Mouse (Mus musculus): ENCODE measurements around the gene Ankrd55.

The Ankrd55 gene

DNA sequence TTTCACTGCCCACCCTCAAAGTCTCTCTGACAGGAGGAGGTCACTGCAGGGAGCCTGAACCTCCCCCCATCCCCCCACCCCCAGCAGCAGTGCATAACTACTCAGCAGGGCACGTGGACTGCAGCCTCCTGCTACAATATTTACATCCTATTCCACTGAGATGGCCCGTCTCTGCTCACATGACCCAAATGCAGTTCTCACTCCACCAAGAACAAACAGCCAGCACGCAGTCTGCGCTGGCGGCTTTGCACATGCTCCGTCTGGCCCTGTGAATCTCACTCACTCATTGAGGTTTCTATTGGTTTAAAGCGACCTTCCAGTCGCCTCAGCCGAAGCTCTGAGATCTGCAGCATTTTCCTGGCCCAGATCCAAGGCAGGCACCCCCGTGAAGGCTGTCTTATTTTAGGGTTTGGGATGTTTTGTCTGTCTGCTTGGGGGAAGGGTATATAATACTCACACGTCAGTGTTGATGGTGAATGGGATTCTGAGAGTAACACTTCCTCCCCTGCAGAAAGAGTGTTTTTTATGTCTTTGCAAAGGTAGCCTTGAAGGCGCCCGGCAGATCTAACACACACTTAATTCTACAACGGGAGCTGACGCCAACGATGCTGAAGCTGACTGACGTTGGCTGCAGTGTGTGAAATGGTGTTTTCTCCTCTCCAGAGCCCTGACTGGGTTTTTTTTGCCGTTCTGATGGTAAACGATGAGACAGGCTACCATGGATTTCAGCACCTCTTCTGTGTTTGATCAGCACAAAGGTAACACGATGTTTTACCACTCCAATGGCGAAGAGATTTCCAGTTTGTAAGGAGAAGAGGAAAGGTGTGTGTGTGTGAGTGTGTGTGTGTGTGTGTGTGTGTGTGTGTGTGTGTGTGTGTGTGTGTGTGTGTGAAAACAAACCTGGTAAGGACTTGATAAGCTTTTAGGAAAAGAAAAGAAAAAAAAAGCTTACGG, at the start of gene Ankrd55:
Gene Ankrd55 (plus strand): TSS at position 227 of the 954 bp plus-strand sequence.
- no peak for DNase-seq (ENCODE audit: low spot score)

DNA sequence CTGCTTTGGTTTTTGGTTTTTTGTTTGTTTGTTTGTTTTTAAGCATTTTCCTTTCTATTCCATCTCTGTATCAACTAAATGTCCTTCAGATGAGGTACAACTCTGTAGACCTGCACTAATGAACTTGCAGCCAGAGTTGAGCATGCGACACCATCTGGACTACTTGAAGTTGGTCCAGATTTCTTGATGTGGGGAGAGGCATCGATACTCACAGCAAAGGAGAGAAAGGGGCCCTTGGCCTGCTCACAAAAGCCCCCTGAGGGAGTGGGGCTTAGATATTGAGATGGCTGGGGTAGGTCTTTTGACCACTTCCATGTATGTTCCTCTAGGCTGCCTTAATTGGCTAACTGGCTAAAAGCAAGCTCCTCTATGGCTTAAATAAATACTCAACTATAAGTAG, 49.0 kb upstream of the Ankrd55 start:
- DNase-seq (ENCODE audit: low spot score) = no peak

DNA sequence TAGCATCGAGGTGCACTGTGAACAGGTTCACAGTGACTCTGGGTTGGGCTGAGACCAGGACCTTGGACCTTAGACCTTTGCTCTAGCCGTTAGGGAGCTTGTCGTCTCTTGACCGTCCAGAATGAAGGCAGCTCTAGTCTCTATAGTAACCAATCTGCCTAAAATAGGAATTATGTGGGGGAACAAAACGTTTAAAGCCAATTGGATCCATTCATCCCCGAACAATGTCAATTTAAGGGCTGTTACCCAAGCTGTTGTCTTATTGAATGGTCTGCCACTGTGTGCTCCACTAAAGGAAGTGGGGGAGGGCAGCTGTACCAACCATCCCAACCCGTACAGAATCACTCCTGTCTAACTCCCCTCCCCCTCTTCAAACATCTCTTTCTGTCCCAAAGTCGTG, 46.8 kb upstream of the Ankrd55 start:
- no peak for DNase-seq (ENCODE audit: low spot score)

DNA sequence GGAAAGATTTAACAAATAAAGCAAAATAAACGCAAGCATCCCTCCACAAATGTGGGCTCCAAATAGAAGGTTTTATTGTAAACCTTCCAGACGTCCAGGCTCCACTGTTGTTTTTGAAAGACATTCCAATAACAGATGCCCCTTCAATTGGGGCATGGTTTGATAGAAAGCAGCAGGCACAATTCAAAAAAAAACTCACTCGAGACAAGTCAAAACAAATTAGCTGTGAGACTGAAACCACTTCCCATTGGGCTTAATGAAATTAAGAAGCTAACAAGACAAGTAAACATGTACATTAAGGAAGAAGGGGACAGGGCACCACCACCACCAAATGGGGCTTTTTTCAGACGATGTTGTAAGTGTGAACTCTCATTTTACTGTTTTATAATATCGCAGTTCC, 43.1 kb upstream of the Ankrd55 start:
- no peak for DNase-seq (ENCODE audit: low spot score)

DNA sequence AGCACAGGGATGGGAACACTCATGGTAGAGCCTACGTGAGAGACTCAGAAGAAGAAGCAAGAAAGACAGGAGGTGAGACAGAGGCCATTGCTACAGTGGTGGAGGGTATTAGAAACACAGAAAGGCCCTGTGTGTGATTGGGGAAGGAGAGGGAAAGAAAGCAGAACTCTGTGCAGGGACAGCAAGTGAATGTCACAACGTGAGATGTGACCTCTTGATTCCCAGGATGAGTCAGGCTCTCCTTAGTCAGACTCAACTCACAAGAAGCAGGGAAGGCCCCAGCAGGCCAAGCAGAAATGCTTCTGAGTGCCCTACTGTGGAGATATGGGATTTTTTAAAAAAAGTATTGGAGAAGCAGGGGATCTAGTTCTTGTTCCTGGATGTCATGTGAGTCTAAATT, 36.8 kb upstream of the Ankrd55 start:
- DNase-seq (ENCODE audit: low spot score) = no peak

DNA sequence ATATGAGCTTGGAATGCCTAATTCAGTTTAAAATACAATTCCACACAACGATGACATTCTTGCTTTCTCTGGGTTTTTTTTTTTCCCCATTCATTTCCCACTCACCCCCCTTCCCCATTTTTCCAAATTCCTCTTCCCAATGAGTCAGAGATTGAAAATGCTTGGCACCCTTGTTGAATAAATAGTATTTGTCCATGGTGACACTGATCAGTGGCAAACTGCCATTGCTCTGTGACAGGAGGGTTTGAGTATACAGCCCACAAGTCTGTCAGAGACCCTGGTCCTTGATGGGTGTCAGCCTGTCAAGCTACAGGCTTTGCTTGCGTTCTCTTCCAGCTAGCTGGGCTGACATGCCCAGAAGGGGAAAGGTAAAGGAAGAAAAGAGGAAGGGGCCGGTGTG, 36.2 kb upstream of the Ankrd55 start:
- no peak for DNase-seq (ENCODE audit: low spot score)

DNA sequence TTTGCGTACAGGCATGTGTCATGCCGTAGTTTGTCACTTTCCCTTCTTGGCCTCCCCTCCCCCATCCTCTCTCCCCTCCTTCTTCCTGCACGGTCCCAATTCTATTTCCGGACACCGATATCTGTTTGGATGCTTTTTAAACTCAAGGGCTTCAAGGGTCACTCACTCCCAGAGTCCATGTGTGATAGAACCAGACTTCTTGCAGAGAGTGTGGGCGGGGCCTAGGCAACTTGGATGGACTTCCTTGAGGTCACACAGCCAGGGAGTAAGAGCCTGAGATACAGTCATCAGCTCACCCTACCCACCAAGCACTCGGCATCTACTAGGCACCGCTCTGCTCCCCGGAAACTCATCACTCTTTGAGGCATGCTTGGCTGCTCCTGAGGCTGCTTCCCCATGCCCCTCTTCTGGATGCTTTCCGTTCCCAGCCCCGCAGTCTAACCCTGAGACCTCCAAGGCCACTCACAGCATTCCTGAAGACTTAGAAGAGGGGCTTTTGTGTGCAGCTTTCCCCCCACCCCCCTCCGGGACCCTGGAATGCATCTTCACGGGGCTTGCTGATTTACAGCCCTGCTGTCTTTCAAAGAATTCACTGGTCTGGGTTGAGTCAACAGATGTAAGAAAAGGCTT, 35.1 kb upstream of the Ankrd55 start:
- DNase-seq (ENCODE audit: low spot score) = no peak

DNA sequence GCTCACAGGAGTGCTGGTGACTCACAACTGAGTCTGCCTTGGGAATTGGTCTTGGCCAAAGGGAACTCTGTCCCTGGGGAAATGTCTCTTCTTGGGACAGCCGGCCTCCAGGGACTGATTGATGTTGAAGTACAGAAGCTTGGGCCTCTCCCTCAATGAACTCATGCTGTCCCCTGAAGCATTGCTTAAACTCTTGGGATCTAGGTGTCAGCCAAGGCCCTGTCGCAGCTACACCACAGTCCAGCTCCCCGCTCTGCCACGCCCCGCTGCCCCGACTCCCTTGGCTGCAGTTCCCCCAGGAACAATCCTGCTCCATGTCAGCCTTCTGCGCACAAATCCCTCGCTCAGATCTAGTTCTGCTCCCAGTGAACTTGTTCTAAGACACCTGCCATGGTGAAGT, 34.1 kb upstream of the Ankrd55 start:
- no peak for DNase-seq (ENCODE audit: low spot score)

DNA sequence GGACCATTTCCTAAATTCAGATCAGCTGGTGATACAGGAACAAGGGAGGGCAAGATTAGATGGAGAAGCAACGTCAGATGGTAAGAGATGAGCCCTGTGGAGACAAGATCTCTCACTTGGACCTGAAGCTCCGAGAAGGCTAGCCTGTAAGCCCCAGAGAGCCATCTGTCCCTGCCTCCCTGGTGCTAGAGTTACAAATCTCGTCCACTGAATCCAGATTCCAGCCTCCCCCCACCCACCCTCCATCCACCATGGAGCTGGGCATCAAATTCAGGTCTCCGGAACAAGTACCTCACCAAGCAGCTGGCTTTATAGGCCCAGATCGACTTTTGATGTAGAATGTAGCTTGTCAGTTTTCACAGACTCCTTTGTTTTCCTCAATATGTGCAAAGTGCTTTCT, 32.4 kb upstream of the Ankrd55 start:
- DNase-seq (ENCODE audit: low spot score) = no peak

DNA sequence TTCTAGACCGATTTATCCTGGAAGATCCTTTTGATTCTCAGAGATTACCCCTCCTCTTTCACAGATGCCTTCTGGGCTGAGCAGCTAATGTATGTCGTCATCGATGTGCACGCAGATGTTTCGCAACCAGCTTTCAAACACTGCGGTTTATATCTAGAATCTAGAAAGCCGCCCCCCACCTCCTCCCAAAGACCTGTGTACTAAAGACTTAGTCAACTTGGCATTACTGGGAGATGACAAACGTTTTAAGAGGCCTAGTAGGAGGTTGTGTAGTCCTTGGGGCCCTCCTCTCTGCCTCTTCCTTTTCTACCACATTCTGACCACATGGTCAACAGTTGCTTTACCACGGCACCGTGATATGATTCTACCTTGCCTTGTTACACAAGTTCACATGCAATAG, 29.8 kb upstream of the Ankrd55 start:
- no peak for DNase-seq (ENCODE audit: low spot score)

DNA sequence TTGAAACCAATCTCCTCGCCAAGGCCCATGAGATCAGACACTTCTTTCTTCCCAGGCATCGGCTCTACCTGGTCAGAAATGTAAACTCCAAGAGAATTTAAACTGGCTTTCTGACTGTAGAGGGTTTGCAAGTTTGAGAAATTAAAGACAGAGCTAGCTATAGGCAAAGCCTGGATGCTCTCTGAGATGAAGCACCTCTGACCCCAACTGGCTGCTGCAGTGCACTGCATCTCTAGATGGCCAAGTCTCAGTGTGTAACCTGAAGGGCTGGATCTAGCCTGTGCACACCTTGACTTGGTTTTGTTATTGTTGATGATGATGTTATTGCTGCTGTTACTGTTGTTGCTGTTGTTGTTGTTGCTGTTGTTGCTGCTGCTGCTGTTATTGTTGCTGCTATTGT, 28.9 kb upstream of the Ankrd55 start:
- DNase-seq (ENCODE audit: low spot score) = peak; percentile 31

DNA sequence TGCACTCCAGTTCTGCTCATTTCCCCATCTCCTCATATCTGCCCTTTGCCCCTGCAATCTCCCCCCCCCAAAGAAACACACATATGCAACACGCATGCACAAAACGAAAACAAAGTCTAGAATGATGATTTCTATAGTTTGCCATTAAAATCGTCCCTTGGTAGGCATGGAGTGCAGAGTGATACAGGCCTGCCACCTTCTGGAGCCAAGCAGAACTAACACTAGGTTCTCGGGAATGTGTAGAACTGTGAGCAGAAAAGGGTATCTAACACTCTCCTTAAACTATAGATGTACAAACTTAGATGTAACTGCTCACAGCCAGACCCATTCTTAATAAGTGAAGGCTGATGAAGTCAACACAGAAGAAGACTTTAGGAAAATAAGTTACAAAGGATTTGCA, 23.6 kb upstream of the Ankrd55 start:
- DNase-seq (ENCODE audit: low spot score) = no peak

DNA sequence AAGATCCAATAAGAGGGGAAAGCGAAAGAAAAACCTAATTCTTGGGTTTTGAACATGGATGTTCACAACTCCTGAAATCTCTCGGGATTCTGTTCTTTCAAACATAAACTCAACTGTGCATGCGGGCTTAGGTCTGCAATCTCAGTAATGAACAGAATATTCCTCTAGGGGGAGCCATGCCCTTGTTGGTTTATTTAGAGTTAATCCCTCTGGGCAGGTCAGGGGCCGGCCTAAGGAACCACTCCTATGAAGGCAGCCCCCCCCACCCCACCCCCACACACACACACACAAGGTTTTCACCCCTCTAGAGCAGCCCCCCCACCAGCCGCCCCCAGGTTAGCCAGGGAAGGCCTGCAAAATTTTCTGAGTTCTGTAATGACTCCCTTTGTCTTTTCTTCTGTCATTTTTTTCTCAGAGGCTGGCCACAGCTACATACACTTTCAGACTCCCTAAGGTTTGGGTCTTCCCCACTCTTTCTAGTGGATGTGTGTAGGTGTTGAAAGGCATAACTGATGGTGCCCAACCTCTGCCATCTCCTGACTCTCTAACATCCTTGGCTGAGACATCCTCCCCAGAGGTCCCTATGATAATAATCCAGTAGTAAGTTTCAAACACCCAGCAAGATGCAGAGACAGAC, 16.2 kb upstream of the Ankrd55 start:
- DNase-seq (ENCODE audit: low spot score) = no peak

DNA sequence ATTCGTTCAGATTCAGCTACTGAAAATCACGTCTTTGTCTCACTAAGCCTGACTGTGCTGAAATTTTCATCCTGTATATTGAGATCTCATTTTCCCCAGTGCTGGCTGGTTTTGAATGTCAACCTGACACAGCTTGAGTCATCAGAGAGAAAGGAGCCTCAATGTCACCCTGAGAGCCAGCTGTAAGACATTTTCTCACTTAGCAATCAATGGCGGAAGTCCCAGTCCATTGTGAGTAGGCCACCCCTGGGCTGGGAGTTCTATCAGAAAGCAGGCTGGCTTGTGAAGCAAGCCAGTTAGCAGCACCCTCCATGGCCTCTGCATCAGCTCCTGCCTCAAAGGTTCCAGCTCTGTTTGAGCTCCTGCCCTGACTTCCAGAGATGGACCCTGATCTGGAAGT, 13.6 kb upstream of the Ankrd55 start:
- DNase-seq (ENCODE audit: low spot score) = no peak

DNA sequence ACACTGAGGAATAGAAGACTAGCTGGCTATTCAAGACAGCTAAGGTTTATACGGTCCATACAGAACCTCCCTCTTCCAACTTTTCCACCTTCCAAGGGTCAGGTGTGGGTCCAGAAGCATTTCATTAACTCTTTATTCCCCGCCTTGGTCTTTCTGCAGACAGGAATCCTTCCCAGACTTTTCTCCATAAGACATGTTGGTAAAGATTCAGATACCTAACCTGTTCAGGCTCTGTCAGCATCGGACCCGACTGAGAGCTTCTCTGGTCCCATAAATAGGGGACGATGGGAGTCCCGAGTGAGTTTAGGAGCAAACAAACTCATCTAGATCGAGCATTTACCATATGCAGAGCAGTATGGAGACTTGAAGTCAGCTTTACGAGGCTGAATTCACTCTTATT, 12.3 kb upstream of the Ankrd55 start:
- DNase-seq (ENCODE audit: low spot score) = no peak

DNA sequence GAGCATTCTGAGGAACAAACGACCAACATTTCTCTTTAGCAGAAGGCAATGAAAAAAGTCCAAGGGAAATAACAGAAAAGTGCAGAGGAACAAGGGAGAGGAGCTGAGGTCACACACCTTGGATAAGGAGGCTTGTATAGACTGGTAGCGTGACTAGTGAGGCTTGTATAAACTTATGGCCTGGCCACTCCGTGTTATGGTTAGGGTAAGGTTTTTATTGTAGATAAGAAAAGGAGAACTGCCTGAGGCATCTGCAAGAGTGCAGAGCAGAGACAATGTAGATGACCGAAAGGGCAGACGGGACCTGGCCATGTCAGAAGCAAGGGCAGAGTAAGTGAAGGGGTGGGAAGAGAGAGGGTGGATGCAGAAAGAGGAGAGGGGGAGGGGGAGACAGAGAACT, 10.7 kb upstream of the Ankrd55 start:
- no peak for DNase-seq (ENCODE audit: low spot score)

DNA sequence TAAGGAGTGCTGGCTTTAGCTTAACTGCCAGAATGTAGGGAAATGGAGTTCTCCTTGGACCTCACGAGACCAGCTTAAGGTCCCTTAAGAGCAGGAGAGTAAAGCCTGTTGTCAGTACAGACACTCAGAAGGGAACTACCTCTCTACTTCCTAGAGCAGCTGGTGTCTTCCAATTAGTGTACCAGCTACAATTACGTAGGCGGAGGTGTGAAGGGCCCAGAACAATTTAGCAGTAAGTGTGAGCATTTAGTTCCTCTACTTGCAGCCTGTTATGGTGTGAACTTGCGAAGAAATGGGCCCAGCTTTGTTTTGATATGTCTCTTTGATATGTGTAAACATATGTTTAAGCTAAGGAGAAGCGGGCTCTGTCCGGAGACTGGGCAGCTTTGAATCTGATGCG, 10.0 kb upstream of the Ankrd55 start:
- DNase-seq (ENCODE audit: low spot score) = no peak

DNA sequence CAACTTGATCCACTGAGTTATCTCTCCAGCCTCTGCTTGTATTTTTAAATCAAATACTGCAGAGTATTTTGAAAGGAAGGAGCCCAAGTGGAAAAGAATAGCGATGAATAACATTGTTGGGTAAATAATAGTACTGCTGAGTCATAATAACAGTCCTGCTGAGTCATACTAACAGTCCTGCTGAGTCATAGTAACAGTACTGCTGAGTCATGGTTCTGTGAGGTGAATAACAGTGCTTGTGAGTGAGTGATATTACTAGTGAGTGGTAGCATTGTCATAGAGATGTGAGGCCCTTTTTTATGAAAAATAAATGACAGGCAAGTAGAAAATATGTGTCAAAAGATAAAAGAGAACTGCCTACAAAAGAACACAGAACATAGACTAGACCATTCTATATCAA, 1.1 kb upstream of the Ankrd55 start:
- no peak for DNase-seq (ENCODE audit: low spot score)

DNA sequence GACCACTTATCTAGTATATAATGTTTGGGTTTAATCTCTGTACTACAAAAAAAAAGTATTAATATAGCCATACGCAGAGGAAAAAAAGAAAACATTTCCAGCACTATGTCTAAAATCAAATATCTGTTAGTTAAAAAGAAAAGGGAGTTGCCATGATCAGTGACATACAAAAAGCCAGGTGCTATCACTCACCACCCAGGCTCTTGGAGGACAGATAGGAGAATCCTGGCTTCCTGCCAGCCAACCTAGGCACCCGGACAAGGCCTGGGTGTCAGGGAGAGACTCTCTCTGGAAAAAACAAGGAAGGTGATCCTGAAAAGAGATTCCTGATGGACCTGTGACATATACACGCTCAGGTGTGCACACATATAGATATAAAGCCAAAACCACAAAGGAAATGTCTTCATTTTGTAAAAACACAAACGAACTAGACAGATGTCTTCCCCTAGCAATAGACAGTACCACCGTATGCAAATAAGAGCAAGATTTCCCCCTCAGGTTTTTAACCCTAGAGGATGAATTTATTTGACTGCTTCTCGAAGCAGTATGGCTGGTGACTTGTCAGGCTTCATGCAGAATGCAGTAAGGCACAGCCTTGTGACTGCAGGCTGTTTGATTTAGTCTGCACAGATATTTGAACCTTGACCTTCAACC, 553 bp upstream of the Ankrd55 start:
- DNase-seq (ENCODE audit: low spot score) = no peak

DNA sequence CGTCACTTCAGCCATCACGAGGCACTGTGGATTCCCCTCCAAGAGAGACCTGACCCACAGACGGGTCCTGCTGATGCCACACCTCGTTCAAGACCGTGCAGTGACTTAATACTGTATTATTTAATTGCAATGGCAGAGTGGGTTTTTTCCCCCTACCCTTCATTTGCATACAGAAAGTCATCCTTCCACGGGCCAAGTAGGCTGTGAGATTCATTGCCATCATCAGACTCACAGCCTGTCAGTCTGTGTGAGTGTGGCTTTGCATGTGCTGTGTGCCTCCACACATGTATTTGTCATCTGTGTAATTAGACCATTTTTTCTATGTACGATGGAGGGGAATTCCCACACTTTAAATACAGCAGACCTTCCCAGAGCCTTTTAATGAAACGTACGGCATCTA, 1.1 kb downstream of the Ankrd55 start:
- DNase-seq (ENCODE audit: low spot score) = no peak

DNA sequence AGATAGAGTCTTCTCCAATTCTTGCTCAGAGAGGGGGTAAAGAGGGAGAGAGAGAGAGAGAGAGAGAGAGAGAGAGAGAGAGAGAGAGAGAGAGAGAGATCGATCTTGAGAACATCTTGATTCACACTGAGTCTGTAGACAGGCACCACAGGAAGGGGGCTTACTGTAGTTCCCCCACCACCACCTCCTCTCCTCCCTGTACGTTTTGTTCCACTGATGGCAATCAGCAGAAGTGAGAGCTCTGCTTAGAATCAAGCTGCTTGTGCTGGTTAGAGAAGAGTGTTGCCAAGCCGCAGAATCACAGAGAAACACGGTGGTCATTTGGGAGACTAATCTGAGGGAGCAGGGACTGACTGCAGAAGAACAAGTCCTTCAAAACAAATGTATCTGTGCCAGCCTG, 1.7 kb downstream of the Ankrd55 start:
- no peak for DNase-seq (ENCODE audit: low spot score)

DNA sequence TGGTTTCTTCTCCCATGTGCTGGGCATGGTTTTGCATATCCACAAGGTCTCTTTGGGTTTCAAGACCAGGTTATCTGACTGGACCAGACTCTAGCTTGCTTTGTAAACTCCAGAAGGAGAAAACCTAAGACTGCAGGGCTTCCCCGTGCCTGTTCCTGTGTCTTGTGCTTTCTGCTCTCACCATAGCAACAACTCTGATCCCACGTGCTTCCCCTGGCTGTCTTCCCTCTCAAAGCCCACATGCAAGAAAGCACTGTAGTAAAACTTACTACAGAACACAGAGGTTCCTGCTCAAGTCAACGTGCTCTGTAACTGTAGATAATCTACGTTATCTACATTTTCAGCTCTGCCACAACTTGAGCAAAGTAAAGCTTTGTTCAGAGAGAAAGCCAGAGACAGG, 4.2 kb downstream of the Ankrd55 start:
- DNase-seq (ENCODE audit: low spot score) = no peak

DNA sequence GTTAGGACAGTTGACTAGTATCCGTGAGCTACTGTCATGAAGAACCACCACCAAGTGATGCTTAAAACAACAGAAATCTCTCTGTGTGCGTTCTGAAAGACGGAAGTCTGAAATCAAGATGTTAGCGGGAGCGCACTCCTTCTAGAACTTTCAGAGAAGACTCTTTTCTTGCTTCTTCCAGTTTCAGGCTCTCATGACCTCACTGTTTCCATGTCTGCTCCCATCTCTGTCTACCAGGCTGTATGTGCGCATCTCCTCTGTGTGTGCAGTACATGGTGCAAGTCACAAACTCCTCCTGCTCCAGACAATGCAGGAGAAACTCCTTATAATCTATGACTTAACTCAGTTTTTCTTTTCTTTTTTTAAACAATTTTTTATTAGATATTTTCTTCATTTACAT, 4.8 kb downstream of the Ankrd55 start:
- DNase-seq (ENCODE audit: low spot score) = no peak

All from ovary, postnatal 10 days (tissue).